Mouse (Mus musculus): ENCODE measurements around the gene Atp8b3. TPM values are rescaled to one million over a fixed set of nuclear protein-coding genes. Genes with fewer than 3 reads are reported as not detected.

The Atp8b3 gene
- not detected for total RNA-seq (2023)

GRCm38 (mm10) chr10:80538710-80539394, at the start of gene Atp8b3:
Gene Atp8b3 (minus strand): TSS chr10:80539124.

GRCm38 (mm10) chr10:80577195-80578130, 38.5 kb upstream of the Atp8b3 start, which contains the start of gene Klf16:
Gene Klf16 (minus strand): TSS chr10:80577321.

GRCm38 (mm10) chr10:80561116-80561944, 22.4 kb upstream of the Atp8b3 start, which contains the start of gene Rexo1:
Gene Rexo1 (minus strand): TSS chr10:80561560.

GRCm38 (mm10) chr10:80494732-80495131, 44.2 kb downstream of the Atp8b3 start, which contains the start of gene Onecut3:
Gene Onecut3 (plus strand): TSS chr10:80494835.

Other genes starting within 250 kb of the Atp8b3 start
- 1,000 to 10,000 TPM; 3,585 to 3,724 TPM for gene Rps15, start 246.7 kb downstream of the Atp8b3 start, total RNA-seq (2023)
- gene Apc2, start 243.1 kb downstream of the Atp8b3 start, total RNA-seq (2023) = 1 to 10 TPM in 1 of 2 experiments, under 1 TPM in 1; 0.09 to 1.0 TPM
- gene 2310011J03Rik, start 218.6 kb downstream of the Atp8b3 start, total RNA-seq (2023) = 10 to 100 TPM; 25.0 to 28.7 TPM
- gene Pcsk4, start 209.6 kb downstream of the Atp8b3 start, total RNA-seq (2023) = 1 to 10 TPM; 2.9 to 3.1 TPM
- under 1 TPM in 1 of 2 experiments, not detected in 1; 0.90 TPM for gene Reep6, start 209.2 kb downstream of the Atp8b3 start, total RNA-seq (2023)
- gene Adamtsl5, start 190.7 kb downstream of the Atp8b3 start, total RNA-seq (2023) = not detected
- not detected for gene Plk5, start 182.7 kb downstream of the Atp8b3 start, total RNA-seq (2023)
- gene Mex3d, start 151.5 kb downstream of the Atp8b3 start, total RNA-seq (2023) = 1 to 10 TPM; 8.0 to 8.7 TPM
- 100 to 1,000 TPM; 107 to 120 TPM for gene Mbd3, start 139.6 kb downstream of the Atp8b3 start, total RNA-seq (2023)
- gene Uqcr11, start 132.3 kb downstream of the Atp8b3 start, total RNA-seq (2023) = 10 to 100 TPM; 63.7 to 70.9 TPM
- 10 to 100 TPM; 98.1 to 99.2 TPM for gene Tcf3, start 105.5 kb downstream of the Atp8b3 start, total RNA-seq (2023)
- gene Onecut3, start 44.3 kb downstream of the Atp8b3 start, total RNA-seq (2023) = not detected
- gene Rexo1, start 22.4 kb upstream of the Atp8b3 start, total RNA-seq (2023) = 100 to 1,000 TPM; 123 to 132 TPM
- 10 to 100 TPM; 27.9 to 29.2 TPM for gene Klf16, start 38.2 kb upstream of the Atp8b3 start, total RNA-seq (2023)
- 10 to 100 TPM; 49.3 to 56.2 TPM for gene Abhd17a, start 51.2 kb upstream of the Atp8b3 start, total RNA-seq (2023)
- gene Scamp4, start 63.7 kb upstream of the Atp8b3 start, total RNA-seq (2023) = 10 to 100 TPM; 52.6 to 54.4 TPM
- gene Adat3, start 63.8 kb upstream of the Atp8b3 start, total RNA-seq (2023) = 1 to 10 TPM; 3.0 to 4.8 TPM
- 1 to 10 TPM; 4.5 to 7.9 TPM for gene Gm49322, start 66.9 kb upstream of the Atp8b3 start, total RNA-seq (2023)
- 100 to 1,000 TPM; 212 to 215 TPM for gene Csnk1g2, start 83.7 kb upstream of the Atp8b3 start, total RNA-seq (2023)
- gene Btbd2, start 117.9 kb upstream of the Atp8b3 start, total RNA-seq (2023) = 10 to 100 TPM; 26.6 to 27.7 TPM
- gene Mknk2, start 139.0 kb upstream of the Atp8b3 start, total RNA-seq (2023) = 100 to 1,000 TPM; 280 to 313 TPM
- gene Mob3a, start 162.9 kb upstream of the Atp8b3 start, total RNA-seq (2023) = 100 to 1,000 TPM; 151 to 180 TPM
- 10 to 100 TPM; 56.2 to 88.3 TPM for gene Izumo4, start 163.1 kb upstream of the Atp8b3 start, total RNA-seq (2023)
- 100 to 1,000 TPM; 144 to 150 TPM for gene Ap3d1, start 203.1 kb upstream of the Atp8b3 start, total RNA-seq (2023)
- 10 to 100 TPM; 69.9 to 73.5 TPM for gene Dot1l, start 216.1 kb upstream of the Atp8b3 start, total RNA-seq (2023)